Mouse (Mus musculus) A20 (cell line): Measurements from ENCODE around the gene Gm20458.

Source experiments
- DNase-seq: peaks from one replicate; pipeline ENCODE4 v3.0.0-alpha.2; 2011; ENCODE audit warnings: low read depth, low spot score

Gm20458 gene

DNA sequence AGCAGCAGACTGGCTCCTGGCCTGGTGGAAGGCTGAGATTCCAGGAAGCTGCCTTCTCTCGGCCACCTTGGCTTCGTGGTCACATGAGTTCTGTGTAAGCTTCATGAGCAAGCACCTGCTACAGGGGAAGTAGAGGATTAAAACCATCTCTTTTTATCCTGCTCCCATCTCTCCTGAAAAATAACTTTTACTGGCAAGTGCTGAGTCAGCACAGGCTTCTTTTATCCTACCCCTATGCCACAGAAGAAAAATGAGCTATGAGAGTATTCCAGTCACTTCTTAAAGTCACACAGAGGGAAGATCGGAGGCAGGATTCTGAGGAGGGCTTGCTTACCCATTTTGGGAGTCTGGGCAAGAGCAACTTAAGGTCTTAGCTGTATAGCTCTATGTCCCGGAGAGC lies 76.2 kb downstream of the Gm20458 start:
- DNase-seq: no peak
